Mouse (Mus musculus) small intestine, adult 2 months (tissue): Measurements from ENCODE around the gene Ston1. TPM values are rescaled to one million over a fixed set of nuclear protein-coding genes. Genes with fewer than 3 reads are reported as not detected.

Experiments
- H3K27ac ChIP-seq: fragments of 200-500 bp; 2 replicates; pipeline ENCODE4 v1.5.1; 2012; ENCODE audit warnings: low read depth, low read length, control low read depth, inconsistent platforms; ENCODE audit not compliant: insufficient read depth
- H3K27me3 ChIP-seq: fragments of 200-500 bp; 2 replicates; pipeline ENCODE4 v1.6.1; 2012; ENCODE audit warnings: mild to moderate bottlenecking, moderate library complexity, low read length, inconsistent platforms; ENCODE audit not compliant: control insufficient read depth, insufficient read depth
- H3K36me3 ChIP-seq: fragments of 200-500 bp; 2 replicates; pipeline ENCODE4 v1.6.1; 2012; ENCODE audit warnings: mild to moderate bottlenecking, low read length, control low read depth, inconsistent platforms; ENCODE audit not compliant: control insufficient read depth, insufficient read depth
- H3K4me1 ChIP-seq: fragments of 200-500 bp; 2 replicates; pipeline ENCODE4 v1.6.1; 2012; ENCODE audit warnings: low read length, inconsistent platforms, mixed read lengths; ENCODE audit not compliant: control insufficient read depth, insufficient read depth, insufficient read length
- H3K4me3 ChIP-seq: fragments of 200-500 bp; 2 replicates; pipeline ENCODE4 v1.5.1; 2012; ENCODE audit warnings: low read depth, mild to moderate bottlenecking, control low read depth, inconsistent platforms, low read length, moderate library complexity
- CTCF ChIP-seq: fragments of 200-500 bp; IDR thresholded peaks from 2 replicates; pipeline ENCODE4 v1.5.1; 2012; ENCODE audit warnings: low read depth, mild to moderate bottlenecking, control low read depth, inconsistent platforms, low read length, moderate library complexity, mixed read lengths; ENCODE audit not compliant: insufficient replicate concordance, insufficient read length; ENCODE audit errors: extremely low read depth
- POLR2A ChIP-seq: fragments of 200-500 bp; IDR thresholded peaks from 2 replicates; pipeline ENCODE4 v1.6.1; 2012; ENCODE audit warnings: low read depth, mild to moderate bottlenecking, control low read depth, inconsistent platforms, low read length, moderate library complexity
- WGBS: fragments of 180-500 bp; shearing (Covaris S2); methylation state at CpG from one replicate; pipeline ENCODE4 v1.1.7; 2018; 5-methylcytosine and 5-hydroxymethylcytosine counted together
- polyA plus RNA-seq: library from polyadenylated mRNA; depleted of rRNA; stranded (reverse); fragments of >200 nt; gene quantifications from 2 replicates; pipeline ENCODE4 v1.2.3, GENCODE M21; 2012

Ston1 gene
- polyA plus RNA-seq, 1 experiment = 5.4 TPM

- H3K4me3 ChIP-seq = no peak overlapping the region
- H3K27ac ChIP-seq = no peak overlapping the region
- WGBS = 91% methylated on average over 15 of the region's 15 CpGs
- H3K36me3 ChIP-seq = peaks cover 42% of the 10 kb centered on the region
- 0 out of 2 replicates have a peak, but pooled peaks cover under 1% of the 10 kb centered on the region for H3K4me1 ChIP-seq
- H3K27me3 ChIP-seq = no peaks in the 10 kb centered on the region
- TF ChIP-seq CTCF = no peak
- TF ChIP-seq POLR2A = no peak
Measured at GRCm38 (mm10) chr17:88587371-88587770, 10.1 kb upstream of the Ston1 start.

- Histone ChIP-seq H3K27ac (no peak overlapping the region), H3K4me1 (no peaks in the 10 kb centered on the region), H3K36me3 (peaks cover 39% of the 10 kb centered on the region), H3K27me3 (no peaks in the 10 kb centered on the region), H3K4me3 (no peak overlapping the region)
- 92% methylated on average over 8 of the region's 8 CpGs for WGBS
- TF ChIP-seq CTCF (no peak), POLR2A (no peak)
Measured at GRCm38 (mm10) chr17:88588228-88588627, 9.3 kb upstream of the Ston1 start.

GRCm38 (mm10) chr17:88590251-88590650 is 7.2 kb upstream of the Ston1 start:
- WGBS = 85% methylated on average over 6 of the region's 6 CpGs
- no peak overlapping the region for H3K4me3 ChIP-seq
- TF ChIP-seq POLR2A (no peak), CTCF (no peak)

GRCm38 (mm10) chr17:88595071-88595470 is 2.4 kb upstream of the Ston1 start:
- TF ChIP-seq CTCF = no peak
- no peak for TF ChIP-seq POLR2A
- no peak overlapping the region for H3K4me3 ChIP-seq
- H3K27me3 ChIP-seq = no peaks in the 10 kb centered on the region
- H3K4me1 ChIP-seq = peaks cover 4% of the 10 kb centered on the region; the same call in 1 of the 2 replicates
- H3K36me3 ChIP-seq = 0 out of 2 replicates have a peak, but pooled peaks cover 2% of the 10 kb centered on the region
- H3K27ac ChIP-seq = no peak overlapping the region
- 87% methylated on average over 4 of the region's 4 CpGs for whole genome bisulfite sequencing

More at GRCm38 (mm10) chr17:88590251-88590650, 7.2 kb upstream of the Ston1 start:
- Histone ChIP-seq H3K27ac (no peak overlapping the region), H3K4me1 (no peaks in the 10 kb centered on the region), H3K36me3 (peaks cover 26% of the 10 kb centered on the region), H3K27me3 (no peaks in the 10 kb centered on the region)

GRCm38 (mm10) chr17:88596068-88596467 is 1.4 kb upstream of the Ston1 start:
- Histone ChIP-seq H3K27me3 (no peaks in the 10 kb centered on the region), H3K27ac (no peak overlapping the region), H3K36me3 (no peaks in the 10 kb centered on the region), H3K4me1 (peaks cover 4% of the 10 kb centered on the region; the same call in 1 of the 2 replicates), H3K4me3 (no peak overlapping the region)
- no peak for TF ChIP-seq CTCF
- WGBS = 85% methylated on average over 4 of the region's 4 CpGs

GRCm38 (mm10) chr17:88596544-88597221 is 801 bp upstream of the Ston1 start:
- peak overlapping the region; percentile 59; the same call in 1 of the 2 replicates for H3K27ac ChIP-seq

GRCm38 (mm10) chr17:88598056-88598420 is 554 bp downstream of the Ston1 start:
- 29% methylated on average over 5 of the region's 5 CpGs for WGBS
- H3K36me3 ChIP-seq = no peaks in the 10 kb centered on the region
- H3K27ac ChIP-seq = peak overlapping the region; percentile 54; the same call in 1 of the 2 replicates
- peaks cover 4% of the 10 kb centered on the region; the same call in 1 of the 2 replicates for H3K4me1 ChIP-seq
- peak overlapping the region; percentile 59 for H3K4me3 ChIP-seq
- TF ChIP-seq POLR2A (no peak), CTCF (no peak)
- H3K27me3 ChIP-seq = no peaks in the 10 kb centered on the region

More at GRCm38 (mm10) chr17:88596544-88597221, 801 bp upstream of the Ston1 start:
- peak overlapping the region; percentile 59 for H3K4me3 ChIP-seq
- WGBS = 32% methylated on average over 16 of the region's 16 CpGs
- H3K36me3 ChIP-seq = no peaks in the 10 kb centered on the region
- H3K27me3 ChIP-seq = no peaks in the 10 kb centered on the region
- peaks cover 4% of the 10 kb centered on the region; the same call in 1 of the 2 replicates for H3K4me1 ChIP-seq
- TF ChIP-seq POLR2A = no peak
- peak; percentile 79 for TF ChIP-seq CTCF
